Mouse (Mus musculus): ENCODE data around the gene Gm17175.
"Not testable (repeated sequence)": the region's sequence is repeated elsewhere in the genome, so short reads cannot be mapped to it uniquely, and the experiment has no call there.

The Gm17175 gene

DNA sequence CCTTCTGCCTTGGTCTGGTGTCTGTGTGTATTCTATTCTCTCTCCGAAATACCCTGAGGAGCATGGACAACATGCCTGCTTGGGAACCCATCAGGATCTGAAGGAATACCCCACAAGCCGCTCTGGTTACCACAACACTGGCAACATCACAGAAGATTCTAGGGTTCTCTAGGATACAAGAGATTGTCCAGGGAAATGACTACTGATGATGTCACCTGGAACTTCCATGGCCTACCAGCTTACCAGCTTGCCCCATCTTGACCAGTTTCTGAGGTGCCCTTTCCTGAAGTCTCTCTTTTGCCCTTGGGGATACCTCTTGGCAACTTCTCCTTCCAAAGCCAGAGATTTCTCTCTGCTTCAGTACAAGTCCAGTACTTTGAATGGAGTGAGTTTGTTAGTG lies at the start of gene Gm17175:
TSS of gene Gm17175 (minus strand) at position 101 of the 400 bp plus-strand sequence.
- not testable (repeated sequence) for DNase-seq (ENCODE audit: inconsistent age in 2 of 2, low spot score in 1 of 2)

DNA sequence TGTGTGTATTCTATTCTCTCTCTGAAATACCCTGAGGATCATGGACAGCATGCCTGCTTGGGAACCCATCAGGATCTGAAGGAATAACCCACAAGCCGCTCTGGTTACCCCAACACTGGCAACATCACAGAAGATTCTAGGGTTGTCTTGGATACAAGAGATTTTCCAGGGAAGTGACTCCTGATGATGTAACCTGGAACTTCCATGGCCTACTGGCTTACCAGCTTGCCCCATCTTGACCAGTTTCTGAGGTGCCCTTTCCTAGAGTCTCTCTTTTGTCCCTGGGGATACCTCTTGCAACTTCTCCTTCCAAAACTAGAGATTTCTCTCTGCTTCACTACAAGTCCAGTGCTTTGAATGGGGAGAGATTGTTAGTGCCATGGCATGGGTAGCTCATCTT lies 37.3 kb upstream of the Gm17175 start, which contains the start of gene Gm17078:
TSS of gene Gm17078 (minus strand) at position 101 of the 400 bp plus-strand sequence.
- DNase-seq (ENCODE audit: inconsistent age in 2 of 2, low spot score in 1 of 2) = no peak

DNA sequence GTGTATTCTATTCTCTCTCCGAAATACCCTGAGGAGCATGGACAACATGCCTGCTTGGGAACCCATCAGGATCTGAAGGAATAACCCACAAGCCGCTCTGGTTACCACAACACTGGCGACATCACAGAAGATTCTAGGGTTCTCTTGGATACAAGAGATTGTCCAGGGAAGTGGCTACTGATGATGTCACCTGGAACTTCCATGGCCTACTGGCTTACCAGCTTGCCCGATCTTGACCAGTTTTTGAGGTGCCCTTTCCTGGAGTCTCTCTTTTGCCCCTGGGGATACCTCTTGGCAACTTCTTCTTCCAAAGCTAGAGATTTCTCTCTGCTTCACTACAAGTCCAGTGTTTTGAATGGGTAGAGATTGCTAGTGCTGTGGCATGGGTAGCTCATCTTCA lies 18.2 kb upstream of the Gm17175 start, which contains the start of gene Gm17174:
TSS of gene Gm17174 (minus strand) at position 101 of the 400 bp plus-strand sequence.
- not testable (repeated sequence) for DNase-seq (ENCODE audit: inconsistent age in 2 of 2, low spot score in 1 of 2)

DNA sequence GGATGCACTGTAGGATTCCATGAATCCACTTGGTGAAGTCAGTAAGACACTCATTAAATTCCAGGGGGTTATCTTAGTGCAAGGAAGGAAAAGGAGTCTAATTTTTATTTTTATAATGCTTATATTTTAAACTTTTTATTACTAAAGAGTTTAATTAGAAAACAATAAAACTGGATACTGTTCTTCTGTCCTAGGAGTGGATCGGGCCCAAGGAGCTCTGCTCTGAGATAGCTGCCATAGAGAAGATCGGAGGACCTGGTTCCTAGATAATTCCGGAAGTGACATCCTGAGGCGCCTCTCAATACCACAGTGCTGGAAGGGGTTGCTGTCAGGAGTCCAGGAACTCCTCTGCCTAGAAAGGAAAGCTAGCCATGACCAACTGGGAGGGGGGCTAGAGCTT lies 21.4 kb downstream of the Gm17175 start, which contains the start of gene Gm5622:
TSS of gene Gm5622 (plus strand) at position 301 of the 400 bp plus-strand sequence.
- DNase-seq (ENCODE audit: inconsistent age in 2 of 2, low spot score in 1 of 2) = no peak

Data from adrenal gland, adult (tissue).